Mouse (Mus musculus): ENCODE measurements around the gene Asic2. TPM values are rescaled to one million over a fixed set of nuclear protein-coding genes. Genes with fewer than 3 reads are reported as not detected.

Asic2 gene
- total RNA-seq, 1 experiment from 2014 or later, result 1.7 TPM

DNA sequence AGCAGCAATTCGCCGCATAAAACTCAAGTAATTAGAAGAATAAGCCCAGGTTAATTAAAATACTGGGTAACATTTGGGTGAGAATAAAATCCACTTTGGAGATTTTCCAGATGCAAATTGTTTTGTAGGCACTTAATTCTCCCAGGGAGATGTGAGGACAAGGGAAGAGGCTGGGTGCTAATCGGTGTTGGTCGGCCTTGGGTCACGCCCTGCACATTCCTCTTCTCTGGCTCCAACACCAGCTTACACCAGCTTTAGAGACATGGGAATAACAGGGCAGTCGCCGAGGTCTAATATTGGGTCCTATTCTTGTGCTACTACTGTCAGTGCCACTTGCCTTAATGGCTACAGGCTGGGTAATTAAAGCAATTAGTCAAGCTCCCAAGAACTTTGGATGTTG, 783.5 kb downstream of the Asic2 start:
- DNase-seq, result no peak

DNA sequence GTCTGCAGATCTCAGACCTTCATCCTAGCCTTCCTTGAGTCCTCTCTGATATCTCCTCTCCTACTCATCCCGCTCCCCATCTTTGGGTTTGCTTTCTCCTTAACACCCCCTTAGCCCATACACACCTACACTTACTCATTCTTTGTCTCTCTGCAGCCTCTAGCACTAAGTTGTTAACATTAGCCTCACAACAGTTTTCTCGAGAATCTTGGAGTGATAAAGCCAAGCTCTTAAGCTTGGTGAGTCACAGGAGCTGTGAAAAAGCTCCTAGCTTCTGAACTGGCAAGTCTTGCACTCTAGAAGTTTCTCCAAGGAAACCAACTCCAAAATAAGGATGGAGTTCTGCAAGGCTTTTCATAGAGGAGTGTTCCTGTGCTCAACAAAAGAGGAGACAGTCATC, 803.4 kb downstream of the Asic2 start:
- no peak for DNase-seq

GRCm38 (mm10) chr11:81163056-81163455, 805.2 kb downstream of the Asic2 start:
- DNase-seq, result no peak

DNA sequence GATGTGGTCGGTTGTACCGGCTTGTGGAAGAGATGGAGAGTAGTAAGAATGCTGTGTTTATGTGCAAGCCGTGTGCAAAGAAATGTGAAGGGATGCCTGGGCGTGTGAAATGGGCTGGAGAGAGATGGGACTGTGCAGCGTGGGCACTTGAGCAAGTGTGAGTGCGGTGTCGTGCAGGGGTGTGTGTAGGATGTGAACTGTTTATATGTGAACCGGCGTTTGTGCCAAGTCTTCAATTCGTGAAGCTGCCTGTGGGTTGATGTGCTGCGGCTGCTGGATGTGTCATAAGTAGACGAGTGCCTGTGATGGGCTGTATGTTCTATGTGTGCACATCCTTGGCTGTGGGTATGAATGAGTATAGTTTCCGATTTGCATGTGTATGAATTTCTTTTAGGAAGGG, 814.4 kb downstream of the Asic2 start:
- DNase-seq, result no peak

DNA sequence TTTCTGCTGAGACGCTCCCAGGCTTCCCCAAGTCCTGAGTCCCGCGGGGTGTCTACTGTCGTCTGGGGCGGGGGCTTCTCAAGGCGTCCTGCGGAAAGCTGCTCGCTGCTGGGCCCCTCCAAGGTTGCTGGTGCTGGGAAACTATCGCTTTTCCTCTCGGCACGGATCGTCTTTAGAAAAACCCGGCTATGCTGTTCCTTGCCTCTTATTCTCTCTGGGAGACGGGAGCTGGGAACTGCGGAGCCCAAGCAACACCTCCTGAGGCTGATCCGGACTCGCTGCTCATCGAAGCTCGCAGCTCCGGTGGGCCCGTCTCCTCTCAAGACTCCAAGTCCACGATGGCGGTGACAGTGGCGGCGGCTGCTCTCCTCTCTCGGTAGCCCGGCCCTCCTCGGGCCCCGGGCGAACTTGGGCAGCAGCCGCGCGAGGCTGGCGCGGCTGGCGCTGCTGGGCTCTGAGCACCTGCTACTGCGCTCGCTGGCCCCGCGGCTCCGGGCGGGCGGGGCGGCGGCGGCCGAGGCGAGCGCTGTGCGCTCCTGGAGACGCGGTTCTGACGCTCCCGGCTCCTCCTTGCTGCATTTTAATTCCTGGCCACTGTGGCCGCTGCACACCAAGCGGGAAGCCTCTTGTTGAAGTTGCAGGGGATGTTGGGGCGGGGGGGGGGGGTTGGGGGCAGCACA, 815.0 kb downstream of the Asic2 start:
- peak; percentile 64 for DNase-seq

GRCm38 (mm10) chr11:81152460-81153160, 815.6 kb downstream of the Asic2 start:
- peak; percentile 32 for DNase-seq

GRCm38 (mm10) chr11:81152021-81152385, 816.3 kb downstream of the Asic2 start:
- DNase-seq, result peak; percentile 45

- DNase-seq, result peak; percentile 29
These were observed 816.8 kb downstream of the Asic2 start for GRCm38 (mm10) chr11:81151286-81152020.

DNA sequence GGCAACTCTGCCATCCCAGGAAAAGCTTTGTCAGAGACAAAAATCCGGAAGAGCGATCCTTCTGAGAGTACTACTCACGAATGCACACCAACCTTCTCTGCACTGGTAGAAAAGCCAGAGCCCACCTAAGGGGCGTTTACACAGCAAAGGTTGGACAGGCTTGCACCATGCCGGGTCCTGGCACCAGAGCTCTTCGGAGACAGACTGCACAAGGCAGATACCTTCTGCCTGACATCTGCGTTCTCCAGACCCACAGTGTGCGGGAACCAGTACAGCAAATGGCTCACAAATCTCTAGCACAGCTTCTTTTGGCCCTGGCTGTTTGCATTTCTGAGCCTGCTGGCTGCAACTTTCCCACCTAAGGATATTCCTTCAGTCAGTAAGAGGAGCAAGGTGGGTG, 817.6 kb downstream of the Asic2 start:
- DNase-seq, result no peak

GRCm38 (mm10) chr11:81148423-81148822, 819.8 kb downstream of the Asic2 start:
- peak; percentile 6 for DNase-seq

DNA sequence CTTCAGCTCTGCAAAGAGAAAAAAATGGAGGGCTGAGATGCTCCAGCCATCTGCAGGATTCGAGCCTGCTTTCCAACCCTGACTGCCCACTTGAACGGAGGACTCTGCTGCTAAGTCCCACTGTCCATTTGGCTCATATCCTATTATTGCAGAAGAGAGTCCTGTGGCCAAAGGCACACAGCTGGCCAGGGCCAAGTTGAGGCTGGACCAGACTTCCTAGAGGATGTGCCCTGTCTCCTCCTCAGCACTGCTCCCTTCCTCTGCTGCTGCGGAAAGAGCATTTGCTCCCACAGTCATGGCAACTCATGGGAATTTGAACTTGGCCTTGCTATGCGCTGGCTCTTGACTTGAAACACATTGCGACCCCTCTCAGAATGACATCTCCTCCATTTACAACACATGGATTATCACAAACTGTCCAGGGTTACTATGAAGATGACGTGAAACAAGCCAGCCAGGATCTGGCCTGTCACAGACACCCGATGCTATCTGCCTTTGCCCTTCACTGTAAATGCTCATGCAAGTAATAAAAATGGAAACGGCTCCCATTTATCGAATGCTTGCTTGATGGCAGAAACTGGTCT, 821.6 kb downstream of the Asic2 start:
- DNase-seq, result no peak

GRCm38 (mm10) chr11:81135141-81135540, 833.1 kb downstream of the Asic2 start:
- no peak for DNase-seq

DNA sequence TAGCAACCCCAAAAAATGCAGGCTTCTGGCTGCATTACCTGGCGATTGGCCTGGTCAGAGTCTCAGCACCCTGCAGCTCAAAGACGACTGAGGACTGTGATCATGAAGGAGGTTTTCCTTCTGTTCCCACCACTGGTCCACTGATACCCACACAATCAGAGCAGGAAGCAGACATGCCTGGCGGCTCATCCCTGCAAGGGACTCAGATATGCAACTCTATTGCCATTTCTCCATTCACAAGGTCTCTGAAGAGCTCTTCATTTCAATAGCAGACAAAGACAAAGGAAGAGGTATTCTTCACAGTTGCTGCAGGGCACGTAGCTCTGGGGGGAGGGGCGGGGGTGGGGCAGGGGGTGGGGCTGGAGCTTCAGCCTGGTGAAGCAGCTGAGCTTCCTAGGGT, 834.3 kb downstream of the Asic2 start:
- no peak for DNase-seq

DNA sequence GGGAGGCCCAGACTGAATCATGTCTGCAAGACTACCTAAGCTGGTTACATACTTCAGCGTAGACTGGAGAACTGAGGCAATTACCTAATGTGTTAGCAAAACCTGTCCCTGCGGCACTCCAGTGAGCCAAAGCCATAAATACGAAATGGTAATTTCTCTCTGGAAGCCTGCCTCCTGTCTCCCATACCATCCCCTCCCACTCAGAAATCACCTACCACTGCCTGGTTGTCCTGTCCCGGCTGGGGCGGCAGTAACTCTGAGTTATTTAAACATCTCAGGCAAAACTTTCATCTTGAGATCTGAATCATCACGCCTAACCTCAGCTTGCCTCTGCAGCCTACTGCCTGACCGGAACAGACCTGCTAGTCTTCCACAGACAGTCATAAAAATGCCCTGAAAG, 835.6 kb downstream of the Asic2 start:
- DNase-seq, result no peak

GRCm38 (mm10) chr11:81124363-81124762, 843.9 kb downstream of the Asic2 start:
- DNase-seq, result no peak

GRCm38 (mm10) chr11:81120024-81120576, 848.2 kb downstream of the Asic2 start:
- DNase-seq, result no peak

DNA sequence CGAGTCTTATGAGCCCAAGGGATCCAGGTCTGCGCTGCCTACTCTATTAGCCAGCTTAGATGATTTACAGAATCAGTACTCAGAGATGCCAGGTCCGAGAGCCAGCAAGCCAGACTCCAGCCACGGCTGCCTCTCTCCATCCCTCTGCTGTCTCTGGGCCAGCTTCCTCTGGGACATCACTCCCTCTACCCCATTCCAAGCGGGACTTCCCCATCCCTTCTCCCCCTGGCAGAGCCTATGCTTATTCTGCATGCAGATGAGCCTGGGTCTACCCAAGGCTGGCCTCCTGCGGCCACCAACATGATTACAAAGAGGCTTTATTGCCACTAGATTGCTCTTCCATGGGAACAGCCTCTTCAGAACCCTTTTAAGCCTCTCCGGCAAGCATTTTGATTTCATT, 850.2 kb downstream of the Asic2 start:
- no peak for DNase-seq

GRCm38 (mm10) chr11:81115666-81116065, 852.6 kb downstream of the Asic2 start:
- peak; percentile 83 for DNase-seq

DNA sequence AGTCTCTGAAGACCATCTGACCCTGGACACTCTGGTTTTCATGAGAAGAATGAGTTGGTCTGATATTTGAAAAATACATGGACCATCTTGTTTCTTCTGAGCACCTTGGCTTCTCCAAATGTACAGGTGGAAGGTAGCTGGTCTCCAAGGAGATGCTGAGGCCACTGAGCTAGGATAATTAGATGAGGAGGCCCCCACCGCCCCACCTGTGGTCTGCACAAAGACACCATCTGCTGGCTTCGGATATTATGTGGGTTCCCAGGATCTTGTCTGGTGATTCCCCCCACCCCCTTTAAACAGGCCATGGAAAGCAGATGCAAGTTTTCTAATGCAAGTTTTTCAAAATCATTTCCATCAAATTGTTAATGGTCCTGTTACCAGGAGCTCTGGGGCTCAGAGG, 856.6 kb downstream of the Asic2 start:
- no peak for DNase-seq

DNA sequence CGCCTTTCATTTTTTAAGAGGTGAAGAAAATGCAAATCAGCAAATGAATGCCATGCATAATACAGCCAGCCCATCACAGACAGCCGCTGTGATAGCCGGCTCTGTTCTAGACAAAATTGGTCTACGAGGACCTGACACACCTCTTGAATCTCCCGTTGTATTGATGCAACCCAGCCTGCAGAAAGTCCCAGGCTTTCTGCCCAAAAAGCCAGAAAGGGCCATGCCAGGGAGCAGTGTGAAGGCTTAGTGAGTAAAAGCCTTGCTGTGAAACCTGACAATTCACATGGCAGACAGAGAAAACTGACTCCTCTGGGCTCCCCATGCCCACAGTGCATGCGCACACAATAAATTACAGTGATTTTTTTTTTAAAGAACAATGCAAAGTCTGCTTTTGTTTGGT, 858.2 kb downstream of the Asic2 start:
- no peak for DNase-seq

DNA sequence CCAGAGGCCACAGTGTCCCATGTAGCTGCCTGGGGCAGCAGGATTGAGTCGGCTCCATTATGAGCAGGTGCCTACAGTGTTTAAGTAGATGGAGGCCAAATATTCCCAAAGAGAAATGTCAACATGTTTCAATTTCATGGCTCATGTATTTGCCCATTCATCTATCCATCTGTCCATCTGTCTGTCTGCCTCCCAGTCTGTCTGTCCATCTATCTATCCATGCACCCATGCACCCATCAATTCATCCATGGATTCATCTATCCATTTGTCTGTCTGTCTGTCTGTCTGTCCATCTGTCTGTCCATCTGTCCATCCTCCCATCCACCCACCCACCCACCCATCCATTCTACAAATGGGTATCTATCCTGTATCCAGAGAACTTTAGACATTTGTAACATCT, 861.3 kb downstream of the Asic2 start:
- no peak for DNase-seq

DNA sequence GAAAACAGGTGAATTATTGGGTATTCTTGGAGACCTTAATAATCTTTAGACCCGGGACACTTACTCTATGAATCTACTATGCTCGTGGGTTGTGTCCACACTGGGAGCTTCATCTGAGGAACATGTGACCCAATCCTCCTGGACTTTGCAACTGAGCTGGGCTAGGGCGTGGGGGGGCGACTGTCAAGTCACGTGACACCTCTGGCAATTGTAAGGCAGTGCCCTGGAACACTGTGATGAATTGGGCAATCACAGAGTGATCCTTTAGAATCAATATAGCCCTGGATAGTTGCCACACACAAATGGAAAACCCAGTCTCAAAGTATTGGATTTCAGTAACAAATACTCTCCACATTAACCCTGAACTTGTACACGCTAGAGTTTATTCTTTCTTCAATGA, 867.4 kb downstream of the Asic2 start:
- DNase-seq, result no peak

GRCm38 (mm10) chr11:81096011-81096410, 872.2 kb downstream of the Asic2 start:
- DNase-seq, result peak; percentile 86
